Mouse (Mus musculus) gastrocnemius, adult 8-10 months (tissue): ENCODE results near the gene Nid1. TPM values are rescaled to one million over a fixed set of nuclear protein-coding genes. Genes with fewer than 3 reads are reported as not detected.
"Not testable (repeated sequence)": the region's sequence is repeated elsewhere in the genome, so short reads cannot be mapped to it uniquely, and the experiment has no call there.

Experiments used
- DNase-seq, 2 experiments: peaks; one replicate each; pipeline ENCODE4 v3.0.0; 2022; ENCODE audit warnings: low spot score in 2 of 2
- total RNA-seq, 4 experiments: library from RNA; stranded (reverse); gene quantifications; 2 replicates each; pipeline ENCODE4 v1.2.4; 2022

Nid1 gene
- total RNA-seq, 4 experiments from 2014 or later = 19.1 to 33.3 (median 24.4) TPM

DNA sequence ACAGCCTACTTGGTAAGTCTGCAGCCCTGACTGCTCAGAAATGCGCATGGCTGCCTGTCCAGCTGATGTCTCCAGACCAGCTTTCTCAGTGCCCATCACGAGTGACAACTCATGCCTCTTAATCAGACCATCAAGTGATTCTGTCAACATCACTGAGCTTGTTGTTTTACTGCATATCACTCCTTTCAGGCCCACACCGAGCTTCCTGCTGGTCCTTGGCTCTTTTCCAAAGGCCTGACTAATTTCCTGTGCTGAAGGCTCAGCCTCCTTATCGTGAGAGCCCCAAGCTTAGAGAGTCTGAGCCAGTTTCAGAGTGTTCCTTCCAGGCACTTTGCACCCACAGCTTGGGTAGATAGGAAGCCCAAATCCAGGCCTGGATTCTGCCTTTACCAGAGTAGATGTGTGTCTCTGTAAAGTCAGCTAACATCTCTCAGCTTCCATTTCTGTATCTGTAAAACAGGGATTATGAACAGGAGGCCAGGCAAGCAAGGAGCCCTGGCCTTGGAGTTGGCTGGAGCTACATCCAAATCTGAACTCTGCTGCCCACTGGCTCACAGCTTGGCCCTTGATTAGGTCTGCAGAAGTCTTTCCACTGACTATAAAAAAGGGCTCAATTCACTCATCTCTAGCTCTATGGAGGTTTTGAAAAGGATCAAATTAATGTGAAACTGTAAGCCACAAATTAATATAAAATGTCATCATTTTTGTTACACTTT, 101.4 kb downstream of the Nid1 start:
- DNase-seq = no peak

GRCm38 (mm10) chr13:13543073-13543472, 105.7 kb downstream of the Nid1 start:
- DNase-seq = not testable (repeated sequence)

DNA sequence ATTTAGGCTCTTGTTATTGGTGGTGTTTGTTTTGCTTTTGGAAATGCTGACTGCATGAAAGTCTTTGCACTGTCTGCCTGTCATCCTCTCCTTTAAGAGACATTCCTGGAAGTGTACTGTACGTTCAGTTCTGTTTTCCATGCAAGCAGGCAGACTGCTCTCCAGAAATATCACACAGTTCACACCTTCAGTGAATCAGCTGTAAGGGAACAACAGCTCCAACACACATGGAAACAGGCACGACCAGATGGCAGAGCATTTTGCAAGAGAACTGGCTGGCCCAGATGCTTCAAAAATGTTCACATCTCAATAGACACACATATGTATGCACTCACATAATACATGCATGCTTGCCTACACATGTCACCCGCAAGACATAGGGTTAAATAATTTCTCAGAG, 109.4 kb downstream of the Nid1 start:
- DNase-seq = no peak

DNA sequence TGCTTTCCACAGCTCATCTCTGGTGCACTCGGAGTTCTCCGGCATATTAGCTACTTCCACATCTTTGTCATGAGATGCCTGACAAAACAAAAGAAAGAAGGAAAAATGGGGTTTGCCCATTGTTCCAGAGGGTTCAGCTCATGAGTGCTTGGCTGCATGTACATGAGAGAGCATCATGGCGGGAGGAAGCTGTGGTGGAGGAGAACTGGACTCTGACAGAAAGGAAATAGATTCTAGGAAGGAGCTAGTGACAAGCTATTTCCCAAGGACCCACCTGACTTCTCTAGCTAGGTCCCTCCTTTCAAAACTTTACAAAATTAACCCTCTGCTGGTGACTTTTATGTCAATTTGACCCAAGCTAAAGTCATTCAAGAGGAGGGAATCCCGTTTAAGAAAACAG, 110.5 kb downstream of the Nid1 start:
- no peak for DNase-seq

GRCm38 (mm10) chr13:13548431-13549190, 111.3 kb downstream of the Nid1 start:
- no peak for DNase-seq

DNA sequence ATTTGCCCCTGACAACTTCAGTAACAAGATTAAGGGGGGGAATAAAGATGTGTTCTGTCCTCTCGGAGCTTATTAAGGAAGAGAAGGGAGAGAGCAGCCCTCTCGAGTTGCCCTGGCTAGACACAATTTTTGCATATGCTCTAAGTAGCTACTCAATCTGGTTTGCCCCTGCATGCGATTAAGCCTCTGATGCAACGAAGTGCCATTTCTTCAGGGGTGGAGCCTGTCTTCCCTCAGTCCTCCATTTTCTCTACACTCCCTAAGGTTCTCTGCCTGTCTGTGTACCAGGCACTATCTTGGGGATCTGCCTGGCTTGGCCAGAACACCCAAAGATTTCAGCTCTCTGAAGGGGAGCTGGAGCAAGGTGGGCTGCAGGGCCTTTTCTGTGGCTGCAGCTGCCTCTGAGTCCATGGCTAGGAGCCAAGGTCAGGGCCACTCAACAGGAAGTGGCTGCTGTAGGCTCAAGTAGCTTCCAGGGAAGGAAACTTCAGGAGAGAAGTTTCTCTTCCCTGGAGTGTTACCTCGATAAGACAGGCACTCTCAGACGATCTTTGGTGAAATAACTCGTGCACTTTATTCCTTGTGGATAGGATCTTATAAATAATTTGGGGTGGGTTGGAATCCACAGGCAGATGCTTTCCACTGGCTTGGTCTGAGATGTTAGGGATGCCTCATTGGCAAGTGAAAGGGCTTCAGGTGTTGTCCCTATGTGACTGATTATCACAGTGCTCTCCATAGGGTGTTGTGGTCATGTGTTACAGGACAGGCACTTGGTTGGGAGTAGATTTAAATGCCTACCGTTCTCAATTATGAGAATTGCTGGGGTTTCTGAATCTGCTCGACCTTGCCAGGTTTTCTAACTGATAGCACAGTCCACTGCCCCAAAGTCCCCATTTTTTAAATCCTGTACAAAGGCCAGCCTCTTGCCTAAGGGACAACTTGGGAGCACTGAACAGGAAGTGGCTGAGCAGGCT, 112.6 kb downstream of the Nid1 start:
- no peak for DNase-seq

GRCm38 (mm10) chr13:13552020-13552419, 114.7 kb downstream of the Nid1 start:
- no peak for DNase-seq

GRCm38 (mm10) chr13:13553660-13554059, 116.3 kb downstream of the Nid1 start:
- DNase-seq = no peak

DNA sequence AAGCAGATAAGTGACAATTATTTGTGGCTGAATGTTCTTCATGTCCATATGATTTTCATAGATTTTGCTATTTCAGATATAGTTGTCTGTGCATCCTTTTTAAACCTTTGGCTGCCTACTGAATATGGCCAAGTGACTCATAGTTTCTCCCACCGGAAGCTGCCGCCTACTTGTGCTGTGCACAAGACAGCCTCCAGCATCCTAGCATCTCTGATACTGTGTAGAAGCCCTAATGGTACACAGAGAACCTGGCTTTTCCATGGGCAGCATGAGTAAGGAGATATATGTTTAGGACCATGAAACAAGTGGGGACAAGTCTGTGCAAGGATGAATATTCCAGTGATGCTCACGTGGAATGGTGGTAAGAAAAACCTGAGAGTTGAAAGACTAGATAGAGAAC, 117.8 kb downstream of the Nid1 start:
- no peak for DNase-seq

GRCm38 (mm10) chr13:13557001-13557743, 119.8 kb downstream of the Nid1 start:
- DNase-seq = no peak

GRCm38 (mm10) chr13:13558251-13558650, 120.9 kb downstream of the Nid1 start:
- DNase-seq = no peak

DNA sequence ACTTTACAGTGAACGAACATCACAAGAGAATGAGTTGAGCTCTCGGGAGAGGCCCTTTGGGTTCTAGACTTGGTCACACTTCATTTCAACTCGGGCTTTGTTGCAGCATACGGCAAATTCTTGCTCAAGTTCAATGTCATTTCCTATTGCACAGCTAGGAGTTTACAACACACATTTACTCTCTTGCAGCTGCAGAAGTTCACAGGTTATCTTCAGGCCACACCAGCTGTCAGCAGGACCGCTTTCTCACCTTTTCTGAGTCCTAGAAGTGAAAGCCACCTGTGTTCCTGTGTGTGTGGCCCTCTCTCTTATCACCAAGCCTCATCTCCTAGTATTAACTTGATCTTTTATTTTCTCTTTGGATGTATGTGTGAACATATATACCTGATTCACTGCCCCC, 121.5 kb downstream of the Nid1 start:
- no peak for DNase-seq

Other genes with a start within 250 kb of the Nid1 start
- gene Gpr137b, start 43.5 kb upstream of the Nid1 start, total RNA-seq = 1 to 10 TPM; 1.5 to 4.1 (median 1.9) TPM
- 1 to 10 TPM; 3.5 to 4.7 (median 4.2) TPM for gene Lyst, start 152.8 kb downstream of the Nid1 start, total RNA-seq